Mouse (Mus musculus) MEL (cell line): ENCODE measurements at regions not wholly inside any gene's neighbourhood (a gene's known extent, or its start where the extent isn't known, plus 50 kb on each side); places are given as distances from the start of the nearest gene placed in this dataset.

Source experiments
- CTCF ChIP-seq, 3 experiments: IDR thresholded peaks in 2 of 3; conservative IDR thresholded peaks in 1 of 3; 2 replicates each; pipeline ENCODE4 v1.5.1; 2011 to 2012; ENCODE audit warnings: low read length in 3 of 3, low read depth in 2 of 3, mild to moderate bottlenecking in 2 of 3, improper control_type of control experiment in 1 of 3, inconsistent platforms in 1 of 3, mixed read lengths in 1 of 3, moderate library complexity in 1 of 3; ENCODE audit not compliant: control insufficient read depth in 1 of 3, insufficient read depth in 1 of 3, poor library complexity in 1 of 3, severe bottlenecking in 1 of 3
- EP300 ChIP-seq, 2 experiments: IDR thresholded peaks; 2 replicates each; pipeline ENCODE4 v1.6.1; 2011; ENCODE audit warnings: improper control_type of control experiment in 2 of 2, low read length in 2 of 2, low read depth in 1 of 2, mild to moderate bottlenecking in 1 of 2
- GATA1 ChIP-seq: IDR thresholded peaks from 2 replicates; pipeline ENCODE4 v1.6.1; 2011; ENCODE audit warnings: low read depth, low read length, improper control_type of control experiment
- HCFC1 ChIP-seq: IDR thresholded peaks from 2 replicates; pipeline ENCODE4 v1.6.1; 2012; ENCODE audit warnings: low read depth, mild to moderate bottlenecking, inconsistent platforms, low read length, improper control_type of control experiment, moderate library complexity
- JUND ChIP-seq: IDR thresholded peaks from 2 replicates; pipeline ENCODE4 v1.6.1; 2011; ENCODE audit warnings: low read depth, mild to moderate bottlenecking, improper control_type of control experiment, low read length
- MAFK ChIP-seq: IDR thresholded peaks from 2 replicates; pipeline ENCODE4 v1.6.1; 2011; ENCODE audit warnings: low read depth, mild to moderate bottlenecking, low read length, improper control_type of control experiment, borderline replicate concordance
- MAZ ChIP-seq: IDR thresholded peaks from 2 replicates; pipeline ENCODE4 v1.6.1; 2012; ENCODE audit warnings: low read depth, mild to moderate bottlenecking, inconsistent platforms, low read length, improper control_type of control experiment
- POLR2A ChIP-seq, 2 experiments: IDR thresholded peaks; 2 replicates each; pipeline ENCODE4 v1.6.1; 2011 to 2012; ENCODE audit warnings: low read length in 2 of 2, mild to moderate bottlenecking in 2 of 2, control low read depth in 1 of 2, improper control_type of control experiment in 1 of 2, low read depth in 1 of 2, moderate library complexity in 1 of 2; ENCODE audit not compliant: control insufficient read depth in 1 of 2, insufficient read depth in 1 of 2, poor library complexity in 1 of 2
- POLR2AphosphoS5 ChIP-seq: IDR thresholded peaks from 2 replicates; pipeline ENCODE4 v1.6.1; 2012; ENCODE audit warnings: low read depth, borderline replicate concordance, mild to moderate bottlenecking, inconsistent platforms, low read length, moderate library complexity, mixed read lengths
- RAD21 ChIP-seq: IDR thresholded peaks from 2 replicates; pipeline ENCODE4 v1.6.1; 2011; ENCODE audit warnings: mild to moderate bottlenecking, low read depth, low read length, improper control_type of control experiment
- TBP ChIP-seq: IDR thresholded peaks from 2 replicates; pipeline ENCODE4 v1.8.0; 2011; ENCODE audit warnings: low read depth, low read length, improper control_type of control experiment
- UBTF ChIP-seq: IDR thresholded peaks from 2 replicates; pipeline ENCODE4 v1.6.1; 2012; ENCODE audit warnings: low read depth, mild to moderate bottlenecking, inconsistent platforms, low read length, improper control_type of control experiment, moderate library complexity, borderline replicate concordance; ENCODE audit not compliant: insufficient read depth

DNA sequence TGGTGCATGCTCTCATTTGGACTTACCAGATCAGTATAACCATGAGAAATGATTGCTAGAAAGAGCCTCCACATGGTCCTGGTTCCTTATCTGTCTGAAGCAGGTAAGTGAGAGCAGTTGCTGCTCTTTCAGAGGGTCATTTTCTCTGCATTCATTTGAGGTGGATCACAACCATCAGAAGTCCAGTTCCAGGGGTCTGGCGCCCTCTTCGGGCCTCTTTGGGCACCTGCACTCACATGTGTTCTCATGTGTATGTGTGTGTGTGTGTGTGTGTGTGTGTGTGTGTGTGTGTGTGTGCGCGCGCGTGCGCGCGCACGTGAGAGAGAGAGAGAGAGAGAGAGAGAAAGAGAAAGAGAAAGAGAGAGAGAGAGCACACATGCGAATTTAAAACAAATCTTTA lies 92.1 kb downstream of the Matn1 start:
- no peak for TF ChIP-seq MAFK
- no peak for TF ChIP-seq CTCF (IDR thresholded peaks at IDR 0.05 in 2 of 3, conservative IDR thresholded peaks at IDR 0.05 in 1 of 3; ENCODE audit: control insufficient read depth in 1 of 3, insufficient read depth in 1 of 3, low read depth in 2 of 3, low read length in 3 of 3, poor library complexity in 1 of 3, severe bottlenecking in 1 of 3)
- no peak; the same call in 1 of the 2 replicates for TF ChIP-seq RAD21
- TF ChIP-seq TBP = no peak
- no peak for TF ChIP-seq EP300 (IDR thresholded peaks at IDR 0.05; ENCODE audit: low read depth in 1 of 2, low read length in 2 of 2)
- no peak for TF ChIP-seq HCFC1
- no peak for TF ChIP-seq POLR2AphosphoS5
- no peak for TF ChIP-seq POLR2A (IDR thresholded peaks at IDR 0.05; ENCODE audit: control insufficient read depth in 1 of 2, insufficient read depth in 1 of 2, low read depth in 1 of 2, low read length in 2 of 2, poor library complexity in 1 of 2)
- TF ChIP-seq UBTF = no peak
- no peak for TF ChIP-seq JUND
- TF ChIP-seq MAZ = no peak
- no peak for TF ChIP-seq GATA1
